Mouse (Mus musculus): Measurements from ENCODE around the gene Pptc7.
"Not testable (repeated sequence)": the region's sequence is repeated elsewhere in the genome, so short reads cannot be mapped to it uniquely, and the experiment has no call there.

Pptc7 gene

GRCm38 (mm10) chr5:122302810-122303745 lies 18.9 kb downstream of the Pptc7 start:
- DNase-seq = no peak

GRCm38 (mm10) chr5:122303937-122304336 lies 19.8 kb downstream of the Pptc7 start:
- no peak for DNase-seq

GRCm38 (mm10) chr5:122304541-122304940 lies 20.4 kb downstream of the Pptc7 start:
- DNase-seq = no peak

GRCm38 (mm10) chr5:122305472-122305871 lies 21.3 kb downstream of the Pptc7 start:
- DNase-seq = no peak

GRCm38 (mm10) chr5:122306536-122306935 lies 22.4 kb downstream of the Pptc7 start:
- no peak for DNase-seq

- DNase-seq = no peak
These were observed 26.5 kb downstream of the Pptc7 start for GRCm38 (mm10) chr5:122310699-122311098.

- DNase-seq = no peak
These were observed 27.5 kb downstream of the Pptc7 start for GRCm38 (mm10) chr5:122311692-122312091.

- DNase-seq = no peak
These were observed 28.2 kb downstream of the Pptc7 start for GRCm38 (mm10) chr5:122312346-122312745.

- no peak for DNase-seq
These were observed 28.9 kb downstream of the Pptc7 start for GRCm38 (mm10) chr5:122312942-122313684.

- peak; percentile 55 to 67 for DNase-seq
These were observed 31.0 kb downstream of the Pptc7 start for GRCm38 (mm10) chr5:122314966-122315667.

GRCm38 (mm10) chr5:122317329-122318045 lies 33.3 kb downstream of the Pptc7 start:
- DNase-seq = no peak

- peak; percentile 50 to 61 for DNase-seq
These were observed 33.9 kb downstream of the Pptc7 start for GRCm38 (mm10) chr5:122318100-122318499.

GRCm38 (mm10) chr5:122318976-122319375 lies 34.8 kb downstream of the Pptc7 start:
- not testable (repeated sequence) for DNase-seq

- no peak for DNase-seq
These were observed 35.5 kb downstream of the Pptc7 start for GRCm38 (mm10) chr5:122319474-122320204.

- no peak for DNase-seq
These were observed 36.1 kb downstream of the Pptc7 start for GRCm38 (mm10) chr5:122320205-122320781.

GRCm38 (mm10) chr5:122323523-122323922 lies 39.4 kb downstream of the Pptc7 start:
- no peak for DNase-seq

- no peak for DNase-seq
These were observed 40.7 kb downstream of the Pptc7 start for GRCm38 (mm10) chr5:122324608-122325431.

- DNase-seq = no peak
These were observed 41.3 kb downstream of the Pptc7 start for GRCm38 (mm10) chr5:122325477-122325876.

- DNase-seq = no peak
These were observed 43.1 kb downstream of the Pptc7 start for GRCm38 (mm10) chr5:122327283-122327682.

GRCm38 (mm10) chr5:122330269-122330668 lies 46.1 kb downstream of the Pptc7 start:
- DNase-seq = no peak

Data from spleen, adult 18-20 months (tissue).